Mouse (Mus musculus) CH12.LX (cell line): ENCODE data around the gene Tatdn2. TPM values are rescaled to one million over a fixed set of nuclear protein-coding genes. Genes with fewer than 3 reads are reported as not detected.
A peak's percentile ranks its signal among the peaks of the same experiment; 100 is the strongest.

ENCODE experiments used
- DNase-seq: peaks from one replicate; pipeline ENCODE4 v3.0.0-alpha.2; 2013; ENCODE audit errors: extremely low read depth
- H3K27ac ChIP-seq: 2 replicates; pipeline ENCODE4 v1.5.1; 2012; ENCODE audit warnings: low read depth, mild to moderate bottlenecking, control low read depth, moderate library complexity; ENCODE audit not compliant: insufficient read depth
- H3K27me3 ChIP-seq: replicated peaks from 2 replicates; pipeline ENCODE3; 2012; ENCODE audit warnings: inconsistent platforms
- H3K36me3 ChIP-seq, 2 experiments: replicated peaks in 1 of 2; 2 replicates each; pipeline versions ENCODE3 to v1.6.1; 2012; ENCODE audit warnings: inconsistent platforms in 1 of 2, low read length in 1 of 2, mild to moderate bottlenecking in 1 of 2, mixed read lengths in 1 of 2, moderate library complexity in 1 of 2; ENCODE audit not compliant: control insufficient read depth in 1 of 2, insufficient read depth in 1 of 2
- H3K4me1 ChIP-seq, 2 experiments: 2 replicates each; pipeline ENCODE4 v1.6.1; 2012; ENCODE audit warnings: inconsistent platforms in 1 of 2, moderate library complexity in 1 of 2; ENCODE audit not compliant: insufficient read depth in 2 of 2, control insufficient read depth in 1 of 2
- H3K4me2 ChIP-seq: 2 replicates; pipeline ENCODE4 v1.6.1; 2012; ENCODE audit warnings: low read depth, mild to moderate bottlenecking, control low read depth; ENCODE audit not compliant: poor library complexity, insufficient read depth, severe bottlenecking
- H3K4me3 ChIP-seq, 3 experiments: fragments of 150-350 bp in 1 of 3; sonication (generic) in 1 of 3; replicated peaks in 1 of 3; 2 replicates each; pipeline versions ENCODE3 to v1.5.1; 2011 to 2012; ENCODE audit warnings: low read depth in 2 of 3, low read length in 2 of 3, mild to moderate bottlenecking in 2 of 3, moderate library complexity in 2 of 3, control low read depth in 1 of 3, improper control_type of control experiment in 1 of 3, inconsistent platforms in 1 of 3, mixed read lengths in 1 of 3; ENCODE audit not compliant: poor library complexity in 1 of 3
- H3K79me2 ChIP-seq: replicated peaks from 2 replicates; pipeline ENCODE4 v1.6.1; 2012; ENCODE audit warnings: mild to moderate bottlenecking, moderate library complexity; ENCODE audit not compliant: control insufficient read depth, poor library complexity, insufficient read depth, severe bottlenecking; ENCODE audit errors: extremely low read depth
- H3K9ac ChIP-seq: 2 replicates; pipeline ENCODE4 v1.6.1; 2012; ENCODE audit warnings: low read depth, mild to moderate bottlenecking, control low read depth, moderate library complexity; ENCODE audit not compliant: insufficient read depth
- H3K9me3 ChIP-seq: replicated peaks from 2 replicates; pipeline ENCODE3; 2012; ENCODE audit warnings: low read length, inconsistent platforms, mixed read lengths
- BHLHE40 ChIP-seq: IDR thresholded peaks from 2 replicates; pipeline ENCODE4 v1.6.1; 2011; ENCODE audit warnings: mild to moderate bottlenecking, low read depth, low read length, improper control_type of control experiment
- CHD1 ChIP-seq: IDR thresholded peaks from 2 replicates; pipeline ENCODE4 v1.6.1; 2012; ENCODE audit warnings: low read depth, low read length, improper control_type of control experiment, inconsistent platforms
- CHD2 ChIP-seq: IDR thresholded peaks from 2 replicates; pipeline ENCODE4 v1.6.1; 2011; ENCODE audit warnings: low read length, improper control_type of control experiment
- CTCF ChIP-seq, 2 experiments: IDR thresholded peaks in 1 of 2; conservative IDR thresholded peaks in 1 of 2; 2 replicates each; pipeline ENCODE4 v1.5.1; 2011 to 2012; ENCODE audit warnings: low read depth in 2 of 2, low read length in 2 of 2, improper control_type of control experiment in 1 of 2, inconsistent platforms in 1 of 2, mild to moderate bottlenecking in 1 of 2, moderate library complexity in 1 of 2
- E2F4 ChIP-seq: IDR thresholded peaks from 2 replicates; pipeline ENCODE4 v1.6.1; 2011; ENCODE audit warnings: low read depth, low read length, improper control_type of control experiment; ENCODE audit not compliant: insufficient replicate concordance
- ELF1 ChIP-seq: IDR thresholded peaks from 2 replicates; pipeline ENCODE4 v1.6.1; 2014; ENCODE audit warnings: low read depth, mild to moderate bottlenecking, inconsistent platforms, low read length, improper control_type of control experiment
- EP300 ChIP-seq: IDR thresholded peaks from 2 replicates; pipeline ENCODE4 v1.6.1; 2011; ENCODE audit warnings: low read length, improper control_type of control experiment
- ETS1 ChIP-seq: conservative IDR thresholded peaks from 2 replicates; pipeline ENCODE4 v1.6.1; 2012; ENCODE audit warnings: low read depth, mild to moderate bottlenecking, inconsistent platforms, low read length, improper control_type of control experiment, moderate library complexity
- GABPA ChIP-seq: IDR thresholded peaks from 2 replicates; pipeline ENCODE4 v1.6.1; 2012; ENCODE audit warnings: low read depth, low read length, improper control_type of control experiment, inconsistent platforms; ENCODE audit not compliant: insufficient replicate concordance
- HCFC1 ChIP-seq: IDR thresholded peaks from 2 replicates; pipeline ENCODE4 v1.6.1; 2012; ENCODE audit warnings: low read depth, mild to moderate bottlenecking, inconsistent platforms, low read length, improper control_type of control experiment
- IRF4 ChIP-seq: IDR thresholded peaks from 2 replicates; pipeline ENCODE4 v1.6.1; 2014; ENCODE audit warnings: low read depth, mild to moderate bottlenecking, inconsistent platforms, low read length, improper control_type of control experiment
- JUN ChIP-seq: IDR thresholded peaks from 2 replicates; pipeline ENCODE4 v1.6.1; 2011; ENCODE audit warnings: low read depth, mild to moderate bottlenecking, low read length, improper control_type of control experiment, moderate library complexity; ENCODE audit not compliant: insufficient read depth
- JUND ChIP-seq: conservative IDR thresholded peaks from 2 replicates; pipeline ENCODE4 v1.6.1; 2011; ENCODE audit warnings: low read depth, low read length, improper control_type of control experiment
- KAT2A ChIP-seq: IDR thresholded peaks from 2 replicates; pipeline ENCODE4 v1.6.1; 2012; ENCODE audit warnings: low read length, improper control_type of control experiment, inconsistent platforms; ENCODE audit not compliant: insufficient replicate concordance
- MAFK ChIP-seq: IDR thresholded peaks from 2 replicates; pipeline ENCODE4 v1.6.1; 2011; ENCODE audit warnings: low read length, improper control_type of control experiment; ENCODE audit not compliant: insufficient replicate concordance
- MAX ChIP-seq: IDR thresholded peaks from 2 replicates; pipeline ENCODE4 v1.6.1; 2011; ENCODE audit warnings: low read length, improper control_type of control experiment
- MAZ ChIP-seq: IDR thresholded peaks from 2 replicates; pipeline ENCODE4 v1.6.1; 2012; ENCODE audit warnings: low read depth, mild to moderate bottlenecking, inconsistent platforms, low read length, improper control_type of control experiment, moderate library complexity
- MEF2A ChIP-seq: IDR thresholded peaks from 2 replicates; pipeline ENCODE4 v1.6.1; 2014; ENCODE audit warnings: low read depth, mild to moderate bottlenecking, inconsistent platforms, low read length, improper control_type of control experiment, borderline replicate concordance
- MXI1 ChIP-seq: IDR thresholded peaks from 2 replicates; pipeline ENCODE4 v1.6.1; 2011; ENCODE audit warnings: mild to moderate bottlenecking, low read depth, low read length, improper control_type of control experiment
- NELFE ChIP-seq: IDR thresholded peaks from 2 replicates; pipeline ENCODE4 v1.6.1; 2011; ENCODE audit warnings: low read depth, low read length, improper control_type of control experiment
- NRF1 ChIP-seq: IDR thresholded peaks from 2 replicates; pipeline ENCODE4 v1.6.1; 2014; ENCODE audit warnings: low read depth, mild to moderate bottlenecking, inconsistent platforms, low read length, improper control_type of control experiment, moderate library complexity
- PAX5 ChIP-seq: IDR thresholded peaks from 2 replicates; pipeline ENCODE4 v1.6.1; 2012; ENCODE audit warnings: low read length, inconsistent platforms, mixed read lengths
- POLR2A ChIP-seq: IDR thresholded peaks from 2 replicates; pipeline ENCODE4 v1.6.1; 2011; ENCODE audit warnings: low read depth, mild to moderate bottlenecking, improper control_type of control experiment, low read length
- POLR2AphosphoS2 ChIP-seq: IDR thresholded peaks from 2 replicates; pipeline ENCODE4 v1.6.1; 2011; ENCODE audit warnings: low read depth, low read length, improper control_type of control experiment
- RAD21 ChIP-seq: IDR thresholded peaks from 2 replicates; pipeline ENCODE4 v1.6.1; 2011; ENCODE audit warnings: low read depth, mild to moderate bottlenecking, low read length, improper control_type of control experiment, moderate library complexity
- RCOR1 ChIP-seq: conservative IDR thresholded peaks from 2 replicates; pipeline ENCODE4 v1.6.1; 2012; ENCODE audit warnings: low read depth, mild to moderate bottlenecking, inconsistent platforms, low read length, improper control_type of control experiment
- SIN3A ChIP-seq: IDR thresholded peaks from 2 replicates; pipeline ENCODE4 v1.6.1; 2012; ENCODE audit warnings: low read length, improper control_type of control experiment, inconsistent platforms
- SMC3 ChIP-seq: IDR thresholded peaks from 2 replicates; pipeline ENCODE4 v1.6.1; 2011; ENCODE audit warnings: low read depth, low read length, improper control_type of control experiment
- TBP ChIP-seq: conservative IDR thresholded peaks from 2 replicates; pipeline ENCODE4 v1.6.1; 2011; ENCODE audit warnings: low read depth, low read length, improper control_type of control experiment
- TCF12 ChIP-seq: IDR thresholded peaks from 2 replicates; pipeline ENCODE4 v1.6.1; 2014; ENCODE audit warnings: low read depth, mild to moderate bottlenecking, inconsistent platforms, low read length, improper control_type of control experiment
- UBTF ChIP-seq: IDR thresholded peaks from 2 replicates; pipeline ENCODE4 v1.6.1; 2012; ENCODE audit warnings: low read depth, mild to moderate bottlenecking, inconsistent platforms, low read length, improper control_type of control experiment, moderate library complexity
- USF1 ChIP-seq: IDR thresholded peaks from 2 replicates; pipeline ENCODE4 v1.6.1; 2014; ENCODE audit warnings: low read depth, mild to moderate bottlenecking, inconsistent platforms, low read length, improper control_type of control experiment
- USF2 ChIP-seq: conservative IDR thresholded peaks from 2 replicates; pipeline ENCODE4 v1.6.1; 2011; ENCODE audit warnings: low read depth, low read length, improper control_type of control experiment
- ZC3H11A ChIP-seq: IDR thresholded peaks from 2 replicates; pipeline ENCODE4 v1.6.1; 2012; ENCODE audit warnings: low read depth, mild to moderate bottlenecking, inconsistent platforms, low read length, improper control_type of control experiment
- ZKSCAN1 ChIP-seq: IDR thresholded peaks from 2 replicates; pipeline ENCODE4 v1.6.1; 2012; ENCODE audit warnings: low read depth, inconsistent platforms, low read length, improper control_type of control experiment, borderline replicate concordance
- ZMIZ1 ChIP-seq: IDR thresholded peaks from 2 replicates; pipeline ENCODE4 v1.6.1; 2012; ENCODE audit warnings: low read depth, mild to moderate bottlenecking, inconsistent platforms, low read length, improper control_type of control experiment
- ZNF384 ChIP-seq: IDR thresholded peaks from 2 replicates; pipeline ENCODE4 v1.6.1; 2012; ENCODE audit warnings: low read depth, low read length, improper control_type of control experiment, inconsistent platforms
- dilution Hi-C: fragments of 300-500 bp; cut with MboI; formaldehyde crosslinking; loops from 2 replicates; pipeline ENCODE4 v1.14.3; 2020; ENCODE audit warnings: low sequenced_read_pairs; ENCODE audit not compliant: extremely low pct_unique_long_range_greater_than_20kb, extremely low pct_ligation_motif_present
- in situ Hi-C: fragments of 300-500 bp; cut with MboI; formaldehyde crosslinking; loops from 3 replicates; pipeline ENCODE4 v1.14.3; 2019; ENCODE audit warnings: low sequenced_read_pairs, low pct_ligation_motif_present, low pct_unique_long_range_greater_than_20kb, mixed read lengths
- polyA plus RNA-seq: library from polyadenylated mRNA; unstranded; fragments of >175 nt; gene quantifications from 2 replicates; pipeline ENCODE4 v1.2.1, GENCODE M21; 2012; ENCODE audit warnings: low read depth; ENCODE audit not compliant: insufficient read length
- total RNA-seq, 2 experiments: library from RNA; depleted of rRNA; stranded (reverse); fragments of 300-350 nt in 1 of 2; fragments of >200 nt in 1 of 2; gene quantifications; 2 replicates each; pipeline ENCODE4 v1.2.3; 2012 to 2014

The Tatdn2 gene
- total and polyA plus RNA-seq, 3 experiments, result 35.1 to 58.0 (median 35.5) TPM

DNA sequence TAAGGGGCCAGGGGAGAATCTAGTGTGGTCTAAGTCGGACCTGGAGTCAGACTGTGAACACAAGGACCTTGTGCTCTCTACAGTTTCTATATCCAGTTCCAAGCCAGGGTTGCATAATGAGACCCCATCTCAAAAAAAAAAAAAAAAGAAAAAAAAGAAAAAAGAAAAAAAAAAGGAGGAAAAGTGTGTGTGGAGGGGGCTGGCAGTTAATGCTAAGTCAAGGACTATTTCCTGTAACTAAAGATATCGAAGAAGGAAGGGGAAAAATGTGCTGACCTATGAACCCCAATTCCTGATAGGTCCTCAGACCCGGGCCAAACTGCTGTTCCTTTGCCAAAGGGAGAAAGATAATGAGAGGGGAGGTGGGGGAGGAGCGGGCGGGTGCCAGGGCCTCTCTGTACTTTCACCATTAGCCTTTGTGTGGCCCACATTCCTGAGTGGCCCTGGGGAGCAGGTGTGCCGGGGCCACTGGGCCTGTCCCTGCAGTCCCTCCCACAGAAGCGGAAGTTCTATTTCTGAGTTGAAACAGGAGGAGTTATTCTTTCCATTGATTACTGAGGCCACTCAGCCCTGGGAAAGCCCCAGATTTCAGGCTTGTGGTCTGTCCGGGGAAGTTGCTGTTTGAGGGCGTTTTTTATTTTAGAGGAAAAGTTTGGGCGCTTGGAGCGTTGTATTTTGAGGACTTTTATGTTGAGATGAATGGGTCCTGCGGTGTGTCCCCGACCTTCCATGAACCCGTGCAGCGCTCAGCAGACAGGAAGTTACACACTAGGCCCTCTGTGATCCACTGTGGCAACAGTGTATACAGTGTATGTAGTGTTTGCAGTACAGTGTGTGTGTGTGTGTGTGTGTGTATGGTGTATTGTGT, 28.3 kb upstream of the Tatdn2 start:
- H3K4me1 ChIP-seq, result peaks cover 37 to 72% of the 10 kb centered on the region in 2 experiments
- peaks cover 47% of the 10 kb centered on the region for H3K79me2 ChIP-seq
- peaks cover 32 to 57% of the 10 kb centered on the region in 2 experiments for H3K36me3 ChIP-seq
- H3K27me3 ChIP-seq, result no peaks in the 10 kb centered on the region
- H3K9me3 ChIP-seq, result peaks cover 8% of the 10 kb centered on the region
- peak overlapping the region; percentile 99 for H3K27ac ChIP-seq
- in situ Hi-C loops, result no loop called here
- peak overlapping the region; percentile 46 to 58 (median 51) for H3K4me3 ChIP-seq
- dilution Hi-C loops, result no loop called here
- peak overlapping the region; percentile 65 for H3K4me2 ChIP-seq
- DNase-seq, result peak; percentile 94
- H3K9ac ChIP-seq, result peak overlapping the region; percentile 35; the same call in 1 of the 2 replicates
- TF ChIP-seq MXI1 (peak; percentile 86), CTCF (conservative IDR thresholded peaks at IDR 0.05 in 1 of 2, IDR thresholded peaks at IDR 0.05 in 1 of 2; ENCODE audit: low read depth in 2 of 2, low read length in 2 of 2) (no peak), IRF4 (peak; percentile 93), POLR2AphosphoS2 (peak; percentile 51; the same call in 1 of the 2 replicates), TCF12 (peak; percentile 99), USF1 (no peak), ZC3H11A (no peak), RCOR1 (peak; percentile 88), JUND (peak; percentile 77), SMC3 (no peak; the same call in 1 of the 2 replicates), E2F4 (0 out of 2 replicates have a peak, but pooled peaks have one; percentile 44), SIN3A (peak; percentile 95), CHD1 (peak; percentile 66; the same call in 1 of the 2 replicates), ZNF384 (peak; percentile 86), RAD21 (no peak; the same call in none of the 2 replicates), MAZ (peak; percentile 97), POLR2A (no peak; the same call in 1 of the 2 replicates), ZMIZ1 (peak; percentile 83), JUN (peak; percentile 94), KAT2A (0 out of 2 replicates have a peak, but pooled peaks have one; percentile 71), TBP (no peak), USF2 (no peak), GABPA (no peak), MAFK (peak; percentile 82; the same call in 1 of the 2 replicates), ZKSCAN1 (no peak), UBTF (0 out of 2 replicates have a peak, but pooled peaks have one; percentile 12), MEF2A (peak; percentile 99), BHLHE40 (peak; percentile 95), MAX (peak; percentile 73), ETS1 (peak; percentile 99), NRF1 (peak; percentile 14; the same call in 1 of the 2 replicates), NELFE (0 out of 2 replicates have a peak, but pooled peaks have one; percentile 26), HCFC1 (peak; percentile 59), EP300 (peak; percentile 98), CHD2 (peak; percentile 94), PAX5 (no peak), ELF1 (peak; percentile 76)
